Mouse (Mus musculus): ENCODE results near the gene Ndel1. TPM values are rescaled to one million over a fixed set of nuclear protein-coding genes. Genes with fewer than 3 reads are reported as not detected.

The Ndel1 gene
- polyA plus RNA-seq, 1 experiment from 2014 or later = 86.4 TPM

- Histone ChIP-seq H3K36me3 (ENCODE audit: control insufficient read depth, insufficient read depth, low read length) (peaks cover 25% of the 10 kb centered on the region; the same call in 1 of the 2 replicates), H3K27ac (replicated peaks) (no peak overlapping the region), H3K9ac (ENCODE audit: low read length) (no peak overlapping the region), H3K9me3 (ENCODE audit: control insufficient read depth, low read length) (no peaks in the 10 kb centered on the region), H3K4me1 (replicated peaks; ENCODE audit: control insufficient read depth, insufficient read depth) (no peaks in the 10 kb centered on the region), H3K27me3 (ENCODE audit: control insufficient read depth, insufficient read depth, low read length) (no peaks in the 10 kb centered on the region), H3K4me3 (ENCODE audit: low read depth, low read length) (no peak overlapping the region), H3K4me2 (replicated peaks; ENCODE audit: low read depth) (no peak overlapping the region)
- WGBS = 79% methylated on average over 15 of the region's 15 CpGs
- peak; percentile 33; the same call in 1 of the 2 replicates for ATAC-seq (ENCODE audit: low FRiP score, low TSS enrichment)
- TF ChIP-seq EP300 (optimal IDR thresholded peaks at IDR 0.05) (no peak), CTCF (IDR thresholded peaks at IDR 0.05; ENCODE audit: low read depth) (no peak)
- DNase-seq (ENCODE audit: low spot score) = no peak
These were observed 49.3 kb downstream of the Ndel1 start for GRCm38 (mm10) chr11:68822326-68822725.

DNA sequence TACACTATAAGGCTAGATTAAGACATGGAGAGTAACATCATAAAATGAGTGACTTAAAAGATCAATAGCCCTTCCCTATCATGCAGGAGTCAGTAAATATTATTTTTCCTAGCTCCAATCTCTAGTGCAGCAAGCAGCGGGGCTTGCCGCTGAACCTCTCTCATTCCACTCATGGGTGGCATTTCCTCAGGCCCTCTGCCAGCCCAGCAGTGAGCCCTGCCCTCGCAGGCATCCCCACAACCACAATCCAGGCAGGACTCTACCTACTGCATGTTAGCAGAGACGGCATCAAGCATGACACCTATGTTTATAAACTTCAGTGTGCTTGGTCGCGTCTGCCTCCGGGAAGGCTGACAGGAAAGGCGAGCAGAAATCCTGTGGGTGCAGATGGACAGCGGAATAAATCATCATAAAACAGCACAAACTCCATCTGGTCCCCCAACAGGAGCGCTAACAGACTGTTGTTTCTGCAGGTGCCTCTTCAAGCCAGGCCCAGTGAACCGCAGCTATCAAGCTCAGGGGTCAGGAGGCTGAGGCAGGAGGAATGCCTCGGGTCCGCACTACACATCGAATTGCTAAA lies 52.3 kb downstream of the Ndel1 start:
- Histone ChIP-seq H3K36me3 (ENCODE audit: control insufficient read depth, insufficient read depth, low read length) (peaks cover 30% of the 10 kb centered on the region; the same call in 1 of the 2 replicates), H3K4me3 (ENCODE audit: low read depth, low read length) (no peak overlapping the region), H3K4me2 (replicated peaks; ENCODE audit: low read depth) (no peak overlapping the region), H3K9me3 (ENCODE audit: control insufficient read depth, low read length) (no peaks in the 10 kb centered on the region), H3K27me3 (ENCODE audit: control insufficient read depth, insufficient read depth, low read length) (no peaks in the 10 kb centered on the region), H3K9ac (ENCODE audit: low read length) (no peak overlapping the region), H3K27ac (replicated peaks) (no peak overlapping the region), H3K4me1 (replicated peaks; ENCODE audit: control insufficient read depth, insufficient read depth) (no peaks in the 10 kb centered on the region)
- TF ChIP-seq EP300 (optimal IDR thresholded peaks at IDR 0.05) (no peak), CTCF (IDR thresholded peaks at IDR 0.05; ENCODE audit: low read depth) (no peak)
- ATAC-seq (ENCODE audit: low FRiP score, low TSS enrichment) (no peak), DNase-seq (ENCODE audit: low spot score) (no peak)
- 79% methylated on average over 14 of the region's 14 CpGs for WGBS

DNA sequence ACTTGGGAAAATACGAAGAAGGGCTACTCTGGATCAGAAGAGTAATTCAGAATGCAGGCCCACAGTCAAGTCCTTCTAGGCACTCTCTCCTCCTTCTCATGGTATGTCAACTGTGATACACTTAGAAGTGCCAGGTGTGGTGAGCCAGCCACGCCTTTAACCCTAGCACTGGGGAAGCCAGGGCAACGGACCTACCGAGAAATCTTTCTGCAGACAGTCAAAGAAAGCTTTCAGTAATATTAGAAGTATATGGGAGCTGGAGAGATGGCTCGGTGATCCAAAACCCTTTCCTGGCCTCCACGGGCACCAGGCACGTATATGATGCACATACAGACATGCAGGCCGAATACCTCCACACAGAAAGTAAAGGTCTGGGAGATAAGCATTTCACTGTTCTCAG lies 53.2 kb downstream of the Ndel1 start:
- TF ChIP-seq CTCF (IDR thresholded peaks at IDR 0.05; ENCODE audit: low read depth) (no peak), EP300 (optimal IDR thresholded peaks at IDR 0.05) (no peak)
- DNase-seq (ENCODE audit: low spot score) (no peak), ATAC-seq (ENCODE audit: low FRiP score, low TSS enrichment) (no peak)
- Histone ChIP-seq H3K4me2 (replicated peaks; ENCODE audit: low read depth) (no peak overlapping the region), H3K36me3 (ENCODE audit: control insufficient read depth, insufficient read depth, low read length) (peaks cover 34% of the 10 kb centered on the region), H3K4me3 (ENCODE audit: low read depth, low read length) (no peak overlapping the region), H3K4me1 (replicated peaks; ENCODE audit: control insufficient read depth, insufficient read depth) (no peaks in the 10 kb centered on the region), H3K9me3 (ENCODE audit: control insufficient read depth, low read length) (no peaks in the 10 kb centered on the region), H3K9ac (ENCODE audit: low read length) (no peak overlapping the region), H3K27ac (replicated peaks) (no peak overlapping the region), H3K27me3 (ENCODE audit: control insufficient read depth, insufficient read depth, low read length) (no peaks in the 10 kb centered on the region)
- 73% methylated on average over 8 of the region's 8 CpGs for WGBS

DNA sequence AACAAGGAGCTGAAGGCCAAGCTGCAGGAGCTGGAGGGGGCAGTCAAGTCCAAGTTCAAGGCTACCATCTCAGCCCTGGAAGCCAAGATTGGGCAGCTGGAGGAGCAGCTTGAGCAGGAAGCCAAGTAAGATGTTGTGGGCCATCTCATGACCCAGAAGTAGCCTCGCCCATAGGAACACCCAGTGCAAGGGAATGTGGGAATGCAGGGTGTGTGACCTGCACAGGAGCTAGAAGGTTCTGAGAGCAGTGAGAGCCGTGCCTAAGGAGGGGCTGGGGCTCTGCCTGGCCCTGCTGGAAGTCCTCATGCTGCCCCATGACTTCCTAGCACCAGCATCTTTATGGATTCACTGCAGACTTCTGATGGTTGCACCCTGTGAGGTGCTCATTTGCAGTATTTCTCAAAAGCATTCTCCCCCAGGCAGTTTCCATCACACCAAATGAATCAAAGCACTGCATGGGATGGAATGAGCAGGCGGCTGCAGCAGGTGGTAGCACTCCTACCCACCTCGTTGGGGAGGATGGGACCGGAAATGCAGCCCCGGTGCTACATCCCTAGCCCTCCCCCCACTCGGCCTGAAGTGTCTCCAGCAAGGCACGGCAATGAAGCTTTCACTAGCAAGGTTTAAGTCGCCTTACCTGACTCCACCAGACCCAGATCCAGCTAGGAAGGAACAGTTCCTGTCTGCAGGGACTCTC lies 59.6 kb downstream of the Ndel1 start:
- Histone ChIP-seq H3K4me2 (replicated peaks; ENCODE audit: low read depth) (no peak overlapping the region), H3K9me3 (ENCODE audit: control insufficient read depth, low read length) (no peaks in the 10 kb centered on the region), H3K4me1 (replicated peaks; ENCODE audit: control insufficient read depth, insufficient read depth) (no peaks in the 10 kb centered on the region), H3K9ac (ENCODE audit: low read length) (no peak overlapping the region), H3K27me3 (ENCODE audit: control insufficient read depth, insufficient read depth, low read length) (no peaks in the 10 kb centered on the region), H3K4me3 (ENCODE audit: low read depth, low read length) (no peak overlapping the region), H3K36me3 (ENCODE audit: control insufficient read depth, insufficient read depth, low read length) (peaks cover 48% of the 10 kb centered on the region), H3K27ac (replicated peaks) (no peak overlapping the region)
- DNase-seq (ENCODE audit: low spot score) (no peak), ATAC-seq (ENCODE audit: low FRiP score, low TSS enrichment) (no peak)
- TF ChIP-seq CTCF (IDR thresholded peaks at IDR 0.05; ENCODE audit: low read depth) (no peak), EP300 (optimal IDR thresholded peaks at IDR 0.05) (no peak)
- WGBS = 77% methylated on average over 9 of the region's 9 CpGs

DNA sequence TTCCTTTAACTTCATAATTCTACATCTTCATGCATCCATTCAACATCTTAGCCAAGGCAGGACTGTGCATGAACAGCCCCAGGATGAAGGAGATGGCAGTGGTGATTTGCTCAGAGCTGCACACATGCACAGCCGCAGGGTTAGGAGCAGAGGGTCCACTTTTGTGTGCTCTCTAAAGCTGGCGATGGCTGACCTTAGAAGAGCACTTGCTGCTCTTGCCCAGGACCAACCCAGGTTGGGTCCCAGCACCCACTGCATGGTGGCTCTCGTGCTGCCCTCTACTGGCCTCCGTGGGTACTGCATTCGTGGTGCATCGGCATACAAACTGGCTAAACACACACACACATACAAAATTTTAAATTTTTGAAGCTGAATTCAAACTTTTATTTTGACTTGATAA lies 63.9 kb downstream of the Ndel1 start:
- Histone ChIP-seq H3K9ac (ENCODE audit: low read length) (no peak overlapping the region), H3K4me2 (replicated peaks; ENCODE audit: low read depth) (no peak overlapping the region), H3K27ac (replicated peaks) (no peak overlapping the region), H3K36me3 (ENCODE audit: control insufficient read depth, insufficient read depth, low read length) (peaks cover 43% of the 10 kb centered on the region), H3K9me3 (ENCODE audit: control insufficient read depth, low read length) (no peaks in the 10 kb centered on the region), H3K4me1 (replicated peaks; ENCODE audit: control insufficient read depth, insufficient read depth) (no peaks in the 10 kb centered on the region), H3K27me3 (ENCODE audit: control insufficient read depth, insufficient read depth, low read length) (no peaks in the 10 kb centered on the region), H3K4me3 (ENCODE audit: low read depth, low read length) (no peak overlapping the region)
- ATAC-seq (ENCODE audit: low FRiP score, low TSS enrichment) (peak; percentile 25; the same call in 1 of the 2 replicates), DNase-seq (ENCODE audit: low spot score) (peak; percentile 75)
- TF ChIP-seq EP300 (optimal IDR thresholded peaks at IDR 0.05) (no peak), CTCF (IDR thresholded peaks at IDR 0.05; ENCODE audit: low read depth) (peak; percentile 95)
- WGBS = 34% methylated on average over 6 of the region's 6 CpGs

DNA sequence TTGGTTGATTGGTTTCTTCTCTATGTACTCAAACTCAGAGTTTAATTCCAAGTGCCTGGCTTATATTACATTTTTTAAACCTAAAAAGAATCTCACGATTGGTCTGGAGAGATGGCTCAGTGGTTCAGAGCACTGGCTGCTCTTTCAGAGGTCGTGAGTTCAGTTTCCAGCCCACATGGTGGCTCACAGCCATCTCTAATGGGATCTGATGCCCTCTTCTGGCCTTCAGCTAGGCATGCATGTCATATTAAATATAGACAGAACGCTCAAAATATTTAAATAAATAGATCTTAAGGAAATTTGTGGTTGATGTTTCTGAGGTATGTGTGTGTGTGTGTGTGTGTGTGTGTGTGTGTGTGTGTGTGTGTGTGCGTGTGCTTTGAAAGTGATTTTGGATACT lies 66.5 kb downstream of the Ndel1 start:
- no peaks in the 10 kb centered on the region for H3K9me3 ChIP-seq (ENCODE audit: control insufficient read depth, low read length)
- H3K4me3 ChIP-seq (ENCODE audit: low read depth, low read length) = no peak overlapping the region
- H3K4me2 ChIP-seq (replicated peaks; ENCODE audit: low read depth) = no peak overlapping the region
- no peak overlapping the region for H3K27ac ChIP-seq (replicated peaks)
- H3K36me3 ChIP-seq (ENCODE audit: control insufficient read depth, insufficient read depth, low read length) = peaks cover 41% of the 10 kb centered on the region
- 51% methylated on average over 4 of the region's 4 CpGs for WGBS
- H3K4me1 ChIP-seq (replicated peaks; ENCODE audit: control insufficient read depth, insufficient read depth) = no peaks in the 10 kb centered on the region
- no peaks in the 10 kb centered on the region for H3K27me3 ChIP-seq (ENCODE audit: control insufficient read depth, insufficient read depth, low read length)
- no peak for ATAC-seq (ENCODE audit: low FRiP score, low TSS enrichment)
- peak; percentile 68 for TF ChIP-seq CTCF (IDR thresholded peaks at IDR 0.05; ENCODE audit: low read depth)
- no peak for TF ChIP-seq EP300 (optimal IDR thresholded peaks at IDR 0.05)
- no peak for DNase-seq (ENCODE audit: low spot score)
- no peak overlapping the region for H3K9ac ChIP-seq (ENCODE audit: low read length)
